Mouse (Mus musculus) stomach, embryonic 14.5 days (tissue): ENCODE measurements around the gene Mmp14. TPM values are rescaled to one million over a fixed set of nuclear protein-coding genes. Genes with fewer than 3 reads are reported as not detected.

Experiments used
- ATAC-seq: fragments of 200-750 bp; cut with Nextera tagmentation; 2 replicates; pipeline ENCODE4 v1.8.0; 2017; ENCODE audit warnings: low read depth, moderate TSS enrichment; ENCODE audit not compliant: insufficient number of reproducible peaks, insufficient read depth, low FRiP score
- H3K27ac ChIP-seq: fragments of 300-500 bp; sonication (generic); 2 replicates; pipeline ENCODE4 v1.5.1; 2014; ENCODE audit warnings: mild to moderate bottlenecking, low read length, moderate library complexity, mixed read lengths
- H3K27me3 ChIP-seq: fragments of 300-500 bp; sonication (generic); 2 replicates; pipeline ENCODE4 v1.6.1; 2014; ENCODE audit warnings: low read length, control low read depth, mixed read lengths; ENCODE audit not compliant: control insufficient read depth, insufficient read depth
- H3K36me3 ChIP-seq: fragments of 300-500 bp; sonication (generic); 2 replicates; pipeline ENCODE4 v1.6.1; 2014; ENCODE audit warnings: mild to moderate bottlenecking, control low read depth, low read length, moderate library complexity, mixed read lengths; ENCODE audit not compliant: control insufficient read depth, insufficient read depth
- H3K4me1 ChIP-seq: fragments of 300-500 bp; sonication (generic); 2 replicates; pipeline ENCODE4 v1.6.1; 2014; ENCODE audit warnings: low read length, control low read depth, mixed read lengths; ENCODE audit not compliant: control insufficient read depth, insufficient read depth
- H3K4me2 ChIP-seq: fragments of 300-500 bp; sonication (generic); replicated peaks from 2 replicates; pipeline ENCODE4 v1.6.1; 2014; ENCODE audit warnings: low read depth, low read length, control low read depth
- H3K4me3 ChIP-seq: fragments of 300-500 bp; sonication (generic); 2 replicates; pipeline ENCODE4 v1.5.1; 2014; ENCODE audit warnings: low read depth, low read length, control low read depth
- H3K9ac ChIP-seq: fragments of 300-500 bp; sonication (generic); replicated peaks from 2 replicates; pipeline ENCODE4 v1.6.1; 2014; ENCODE audit warnings: low read depth, mild to moderate bottlenecking, control low read depth, low read length, moderate library complexity, mixed read lengths
- H3K9me3 ChIP-seq: fragments of 300-500 bp; sonication (generic); 2 replicates; pipeline ENCODE4 v1.6.1; 2016; ENCODE audit warnings: low read depth, low read length, control low read depth; ENCODE audit not compliant: control insufficient read depth
- WGBS: fragments of 180-500 bp; shearing (Covaris S2); extraction: QIAGEN DNeasy Blood & Tissue Kit; methylation state at CpG from one replicate; pipeline ENCODE4 v1.1.7; 2014; 5-methylcytosine and 5-hydroxymethylcytosine counted together
- polyA plus RNA-seq: library from polyadenylated mRNA; unstranded; fragments of >200 nt; fragmentation: Nextera tagmentation; extraction: Ambion mirVana; gene quantifications from 2 replicates; pipeline ENCODE4 v1.2.1, GENCODE M21; 2014

Mmp14 gene
- polyA plus RNA-seq, 1 experiment from 2014 or later = 154 TPM

GRCm38 (mm10) chr14:54435194-54435918 lies 3.9 kb downstream of the Mmp14 start:
- no peak overlapping the region for H3K4me3 ChIP-seq
- ATAC-seq = no peak
- peaks cover 48% of the 10 kb centered on the region for H3K36me3 ChIP-seq
- H3K27me3 ChIP-seq = no peaks in the 10 kb centered on the region
- H3K4me2 ChIP-seq = no peak overlapping the region
- H3K9me3 ChIP-seq = no peaks in the 10 kb centered on the region
- 82% methylated on average over 11 of the region's 11 CpGs for WGBS
- no peak overlapping the region for H3K9ac ChIP-seq
- H3K4me1 ChIP-seq = peaks cover 16% of the 10 kb centered on the region
- no peak overlapping the region for H3K27ac ChIP-seq

GRCm38 (mm10) chr14:54439155-54439554 lies 7.7 kb downstream of the Mmp14 start:
- peaks cover 60% of the 10 kb centered on the region for H3K36me3 ChIP-seq

DNA sequence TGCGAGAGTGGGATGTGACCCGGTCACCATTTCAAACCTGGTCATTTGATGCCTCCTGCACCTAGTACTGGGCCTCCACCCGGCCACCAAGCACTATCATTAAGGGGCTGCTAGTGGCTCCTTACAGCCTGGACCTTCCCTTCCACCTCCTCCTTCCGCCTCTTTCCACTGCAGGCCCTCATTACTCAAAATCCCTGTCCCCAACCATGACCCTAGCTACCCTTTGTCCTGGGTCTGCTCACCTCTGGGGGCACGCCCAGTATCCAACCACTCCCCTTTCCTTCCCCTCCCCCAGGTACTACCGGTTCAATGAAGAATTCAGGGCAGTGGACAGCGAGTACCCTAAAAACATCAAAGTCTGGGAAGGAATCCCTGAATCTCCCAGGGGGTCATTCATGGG lies 8.2 kb downstream of the Mmp14 start:
- Histone ChIP-seq H3K36me3 (peaks cover 60% of the 10 kb centered on the region), H3K27me3 (no peaks in the 10 kb centered on the region), H3K9me3 (no peaks in the 10 kb centered on the region), H3K4me3 (no peak overlapping the region), H3K4me1 (peaks cover 14% of the 10 kb centered on the region; the same call in 1 of the 2 replicates), H3K9ac (no peak overlapping the region), H3K27ac (no peak overlapping the region), H3K4me2 (no peak overlapping the region)
- 64% methylated on average over 7 of the region's 7 CpGs for WGBS
- no peak for ATAC-seq

More at GRCm38 (mm10) chr14:54439155-54439554, 7.7 kb downstream of the Mmp14 start:
- Histone ChIP-seq H3K4me3 (no peak overlapping the region), H3K4me2 (no peak overlapping the region), H3K27ac (no peak overlapping the region), H3K4me1 (peaks cover 16% of the 10 kb centered on the region), H3K27me3 (no peaks in the 10 kb centered on the region), H3K9ac (no peak overlapping the region), H3K9me3 (no peaks in the 10 kb centered on the region)
- 87% methylated on average over 12 of the region's 12 CpGs for WGBS
- no peak for ATAC-seq

- ATAC-seq = no peak
- Histone ChIP-seq H3K4me3 (no peak overlapping the region), H3K27ac (no peak overlapping the region), H3K4me1 (peaks cover 11% of the 10 kb centered on the region; the same call in 1 of the 2 replicates), H3K4me2 (no peak overlapping the region), H3K36me3 (peaks cover 58% of the 10 kb centered on the region), H3K9me3 (no peaks in the 10 kb centered on the region), H3K27me3 (no peaks in the 10 kb centered on the region), H3K9ac (no peak overlapping the region)
- 89% methylated on average over 14 of the region's 14 CpGs for WGBS
Observed at GRCm38 (mm10) chr14:54440538-54440937, 9.1 kb downstream of the Mmp14 start.

- no peak overlapping the region for H3K4me2 ChIP-seq
- WGBS = 63% methylated on average over 4 of the region's 4 CpGs
- H3K4me3 ChIP-seq = no peak overlapping the region
- H3K27ac ChIP-seq = no peak overlapping the region
- H3K36me3 ChIP-seq = peaks cover 49% of the 10 kb centered on the region
- no peak for ATAC-seq
- H3K9me3 ChIP-seq = no peaks in the 10 kb centered on the region
- no peak overlapping the region for H3K9ac ChIP-seq
- H3K4me1 ChIP-seq = peaks cover 11% of the 10 kb centered on the region; the same call in 1 of the 2 replicates
- H3K27me3 ChIP-seq = no peaks in the 10 kb centered on the region
Observed at GRCm38 (mm10) chr14:54441365-54441764, 10.0 kb downstream of the Mmp14 start.

DNA sequence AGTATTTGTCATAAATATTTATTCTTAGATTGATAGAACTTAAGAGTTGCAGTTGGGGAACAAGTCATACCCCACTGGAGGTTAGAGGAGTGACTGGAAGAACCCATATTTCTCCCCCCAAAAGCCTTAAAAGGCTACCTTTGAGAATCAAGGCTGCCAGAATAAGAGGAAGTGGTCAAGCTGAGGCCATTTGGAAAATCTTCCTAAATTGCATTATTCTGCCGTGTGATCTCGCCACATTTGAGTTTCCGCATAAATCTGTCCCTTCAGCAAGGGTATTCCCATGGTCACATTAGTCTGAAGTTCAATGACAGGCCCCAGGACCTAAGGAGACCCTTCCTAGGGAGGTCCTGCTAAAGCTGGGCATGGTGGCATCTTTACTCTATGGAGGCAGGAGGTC lies 11.1 kb downstream of the Mmp14 start:
- 79% methylated on average over 3 of the region's 3 CpGs for WGBS
- no peak overlapping the region for H3K4me3 ChIP-seq
- no peaks in the 10 kb centered on the region for H3K27me3 ChIP-seq
- H3K9me3 ChIP-seq = no peaks in the 10 kb centered on the region
- H3K9ac ChIP-seq = no peak overlapping the region
- peaks cover 37% of the 10 kb centered on the region for H3K36me3 ChIP-seq
- peak overlapping the region; percentile 58 for H3K27ac ChIP-seq
- H3K4me2 ChIP-seq = no peak overlapping the region
- ATAC-seq = no peak
- peaks cover 11% of the 10 kb centered on the region; the same call in 1 of the 2 replicates for H3K4me1 ChIP-seq

- peaks cover 34% of the 10 kb centered on the region for H3K36me3 ChIP-seq
- H3K4me2 ChIP-seq = 0 out of 2 replicates have a peak overlapping the region, but pooled peaks have one; percentile 5
- peak; percentile 76 for ATAC-seq
- WGBS = 16% methylated on average over 3 of the region's 3 CpGs
- H3K4me3 ChIP-seq = no peak overlapping the region
- peaks cover 11% of the 10 kb centered on the region; the same call in 1 of the 2 replicates for H3K4me1 ChIP-seq
- H3K9ac ChIP-seq = no peak overlapping the region
- H3K27me3 ChIP-seq = no peaks in the 10 kb centered on the region
- H3K9me3 ChIP-seq = no peaks in the 10 kb centered on the region
- peak overlapping the region; percentile 90 for H3K27ac ChIP-seq
Observed at GRCm38 (mm10) chr14:54443196-54443595, 11.8 kb downstream of the Mmp14 start.

GRCm38 (mm10) chr14:54443712-54444618 lies 12.6 kb downstream of the Mmp14 start:
- Histone ChIP-seq H3K27me3 (no peaks in the 10 kb centered on the region), H3K9me3 (no peaks in the 10 kb centered on the region), H3K36me3 (peaks cover 26% of the 10 kb centered on the region), H3K4me2 (no peak overlapping the region), H3K27ac (peak overlapping the region; percentile 90; the same call in 1 of the 2 replicates), H3K4me1 (peaks cover 11% of the 10 kb centered on the region; the same call in 1 of the 2 replicates), H3K4me3 (no peak overlapping the region), H3K9ac (no peak overlapping the region)
- ATAC-seq = peak; percentile 39; the same call in 1 of the 2 replicates
- 59% methylated on average over 15 of the region's 15 CpGs for WGBS
